Mouse (Mus musculus) liver, embryonic 14.5 days (tissue): ENCODE results near the gene Eif2b5.

Experiments used
- CTCF ChIP-seq: IDR thresholded peaks from 2 replicates; pipeline ENCODE4 v1.5.1; 2016; ENCODE audit warnings: antibody characterized with exemption, low read depth, control low read depth
- EP300 ChIP-seq: IDR thresholded peaks from 2 replicates; pipeline ENCODE4 v1.6.1; 2016; ENCODE audit warnings: antibody characterized with exemption, low read depth

DNA sequence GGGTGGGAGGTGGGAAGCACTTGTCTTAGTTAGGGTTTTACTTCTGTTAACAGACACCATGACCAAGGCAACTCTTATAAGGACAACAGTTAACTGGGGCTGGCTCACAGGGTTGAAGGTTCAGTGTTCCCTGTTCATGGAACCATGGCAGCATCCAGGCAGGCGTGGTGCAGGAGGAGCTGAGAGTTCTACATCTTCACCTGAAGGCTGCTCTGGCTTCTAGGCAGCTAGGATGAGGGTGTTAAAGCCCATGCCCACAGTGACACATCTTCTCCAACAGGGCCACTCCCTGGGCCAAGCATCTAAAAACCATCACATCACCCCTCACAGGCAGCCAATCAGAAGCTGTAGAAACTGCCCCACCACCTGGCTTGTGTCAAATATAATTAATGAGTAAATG is 26.9 kb upstream of the Eif2b5 start:
- no peak for TF ChIP-seq EP300
- no peak for TF ChIP-seq CTCF
